Mouse (Mus musculus): ENCODE results near the gene Mrrf.

- TF ChIP-seq CTCF (conservative IDR thresholded peaks at IDR 0.05; ENCODE audit: insufficient read depth, insufficient read length, low read depth, low read length): no peak
- no peak for TF ChIP-seq POLR2A (IDR thresholded peaks at IDR 0.05; ENCODE audit: low read depth, low read length)
These were observed 83.9 kb downstream of the Mrrf start for GRCm38 (mm10) chr2:36220106-36220505.

Measured in kidney, adult 2 months (tissue).